Mouse (Mus musculus) ES-E14 (cell line): ENCODE data around the gene Dcdc2a. TPM values are rescaled to one million over a fixed set of nuclear protein-coding genes. Genes with fewer than 3 reads are reported as not detected.

Experiments
- DNase-seq: peaks from one replicate; pipeline ENCODE4 v3.0.0-alpha.2; 2013; ENCODE audit warnings: low read depth, low spot score
- H3K27ac ChIP-seq: 2 replicates; pipeline ENCODE4 v1.5.1; 2012; ENCODE audit warnings: low read depth, mild to moderate bottlenecking, low read length, moderate library complexity, mixed read lengths; ENCODE audit not compliant: poor library complexity, insufficient read depth, severe bottlenecking
- H3K36me3 ChIP-seq: 2 replicates; pipeline ENCODE4 v1.6.1; 2012; ENCODE audit warnings: mild to moderate bottlenecking, low read length, moderate library complexity, mixed read lengths; ENCODE audit not compliant: control insufficient read depth, poor library complexity, insufficient read depth, severe bottlenecking
- H3K4me1 ChIP-seq, 2 experiments: fragments of 150-350 bp in 1 of 2; sonication (generic) in 1 of 2; 2 replicates each; pipeline ENCODE4 v1.6.1; 2012; ENCODE audit warnings: low read length in 2 of 2, mild to moderate bottlenecking in 1 of 2, mixed read lengths in 1 of 2; ENCODE audit not compliant: control insufficient read depth in 2 of 2, insufficient read depth in 2 of 2, poor library complexity in 1 of 2
- H3K4me3 ChIP-seq, 2 experiments: fragments of 150-350 bp in 1 of 2; sonication (generic) in 1 of 2; 2 replicates each; pipeline ENCODE4 v1.5.1; 2012; ENCODE audit warnings: low read length in 2 of 2, low read depth in 1 of 2, mild to moderate bottlenecking in 1 of 2, mixed read lengths in 1 of 2; ENCODE audit not compliant: insufficient read depth in 1 of 2, poor library complexity in 1 of 2, severe bottlenecking in 1 of 2
- H3K9ac ChIP-seq: 2 replicates; pipeline ENCODE4 v1.6.1; 2012; ENCODE audit warnings: low read depth, mild to moderate bottlenecking, low read length, mixed read lengths; ENCODE audit not compliant: poor library complexity, insufficient read depth, severe bottlenecking
- H3K9me3 ChIP-seq: fragments of 150-350 bp; sonication (generic); 2 replicates; pipeline ENCODE4 v1.6.1; 2012; ENCODE audit warnings: low read depth, mild to moderate bottlenecking, low read length; ENCODE audit not compliant: control insufficient read depth, insufficient read depth
- CHD2 ChIP-seq: IDR thresholded peaks from 2 replicates; pipeline ENCODE4 v1.6.1; 2014; ENCODE audit warnings: mild to moderate bottlenecking, low read depth, low read length, inconsistent platforms
- HCFC1 ChIP-seq: IDR thresholded peaks from 2 replicates; pipeline ENCODE4 v1.6.1; 2012; ENCODE audit warnings: low read length, inconsistent platforms, borderline replicate concordance; ENCODE audit not compliant: insufficient read depth
- MAFK ChIP-seq: IDR thresholded peaks from 2 replicates; pipeline ENCODE4 v1.6.1; 2014; ENCODE audit warnings: mild to moderate bottlenecking, low read depth, low read length, inconsistent platforms; ENCODE audit not compliant: insufficient read depth
- ZC3H11A ChIP-seq: IDR thresholded peaks from 2 replicates; pipeline ENCODE4 v1.6.1; 2012; ENCODE audit warnings: low read depth, mild to moderate bottlenecking, inconsistent platforms, low read length, borderline replicate concordance
- ZNF384 ChIP-seq: IDR thresholded peaks from 2 replicates; pipeline ENCODE4 v1.6.1; 2012; ENCODE audit warnings: low read depth, low read length, inconsistent platforms
- in situ Hi-C, 2 experiments: fragments of 600-800 bp; cut with MboI; formaldehyde crosslinking; loops; one replicate each; pipeline ENCODE4 v1.15.1; 2025; ENCODE audit warnings: low sequenced_read_pairs in 2 of 2, inconsistent platforms in 1 of 2; ENCODE audit not compliant: unreplicated experiment in 2 of 2
- total RNA-seq: library from RNA; depleted of rRNA; stranded (reverse); fragments of 300-350 nt; gene quantifications from 2 replicates; pipeline ENCODE4 v1.2.3, GENCODE M21; 2012

The Dcdc2a gene
- total RNA-seq, 1 experiment = 0.67 TPM

DNA sequence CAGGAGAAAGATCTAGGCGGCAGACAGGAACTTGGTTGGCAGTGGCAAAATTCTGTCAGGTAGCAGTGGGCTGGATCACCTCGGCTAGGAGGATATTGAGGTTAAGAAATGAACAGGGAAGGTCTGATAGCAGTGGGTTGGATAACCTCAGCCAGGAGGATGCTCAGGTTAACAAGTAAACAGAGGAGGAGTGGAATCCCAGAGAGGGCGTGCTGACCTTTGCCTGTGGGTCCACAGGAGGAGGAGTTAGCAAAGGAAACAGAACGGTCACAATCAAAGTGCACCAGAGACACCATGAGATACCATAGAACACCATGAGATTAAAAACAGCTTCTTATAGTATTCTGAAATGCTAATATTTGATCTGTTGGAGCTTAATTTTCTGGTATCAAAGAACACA lies 38.6 kb downstream of the Dcdc2a start:
- Histone ChIP-seq H3K27ac (no peak overlapping the region), H3K9ac (no peak overlapping the region), H3K36me3 (no peaks in the 10 kb centered on the region), H3K4me3 (no peak overlapping the region), H3K9me3 (no peaks in the 10 kb centered on the region), H3K4me1 (no peaks in the 10 kb centered on the region)
- no peak for DNase-seq
- TF ChIP-seq MAFK = no peak
- TF ChIP-seq ZC3H11A = no peak
- TF ChIP-seq ZNF384 = no peak
- no peak for TF ChIP-seq CHD2
- TF ChIP-seq HCFC1 = no peak
- in situ Hi-C loops = no loop called here

DNA sequence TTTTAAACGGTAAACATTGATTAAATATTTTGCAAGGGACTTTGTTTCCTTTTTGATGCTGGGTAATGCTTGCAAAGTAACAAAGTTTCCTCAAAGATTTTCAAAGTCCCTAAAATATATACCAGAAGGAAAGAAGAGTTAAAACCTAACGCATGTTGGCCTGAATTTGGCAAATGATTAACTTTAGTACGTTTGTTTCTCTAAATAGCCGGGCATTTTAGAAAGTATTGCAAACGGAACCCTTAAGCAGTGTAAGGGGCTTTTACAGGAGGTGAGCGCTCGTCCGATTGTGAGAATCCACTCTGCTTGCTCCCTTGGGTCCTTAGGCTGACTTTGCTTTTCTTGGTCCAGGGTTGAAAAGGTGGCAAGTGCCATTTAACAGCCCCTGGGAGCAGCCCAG lies 41.5 kb downstream of the Dcdc2a start:
- in situ Hi-C loops = no loop called here
- Histone ChIP-seq H3K36me3 (no peaks in the 10 kb centered on the region), H3K4me3 (no peak overlapping the region), H3K9me3 (no peaks in the 10 kb centered on the region), H3K9ac (no peak overlapping the region), H3K27ac (no peak overlapping the region), H3K4me1 (no peaks in the 10 kb centered on the region)
- no peak for TF ChIP-seq ZC3H11A
- TF ChIP-seq MAFK = no peak
- TF ChIP-seq HCFC1 = no peak
- no peak for TF ChIP-seq CHD2
- no peak for TF ChIP-seq ZNF384
- no peak for DNase-seq

- TF ChIP-seq ZNF384 = no peak
- no peak for TF ChIP-seq MAFK
- no peak for TF ChIP-seq HCFC1
- TF ChIP-seq ZC3H11A = no peak
- TF ChIP-seq CHD2 = no peak
- H3K27ac ChIP-seq = no peak overlapping the region
- in situ Hi-C loops = no loop called here
- no peaks in the 10 kb centered on the region for H3K4me1 ChIP-seq
- H3K36me3 ChIP-seq = no peaks in the 10 kb centered on the region
- H3K4me3 ChIP-seq = no peak overlapping the region
- no peak for DNase-seq
- no peak overlapping the region for H3K9ac ChIP-seq
- no peaks in the 10 kb centered on the region for H3K9me3 ChIP-seq
Measured at GRCm38 (mm10) chr13:25098578-25098977, 42.8 kb downstream of the Dcdc2a start.

DNA sequence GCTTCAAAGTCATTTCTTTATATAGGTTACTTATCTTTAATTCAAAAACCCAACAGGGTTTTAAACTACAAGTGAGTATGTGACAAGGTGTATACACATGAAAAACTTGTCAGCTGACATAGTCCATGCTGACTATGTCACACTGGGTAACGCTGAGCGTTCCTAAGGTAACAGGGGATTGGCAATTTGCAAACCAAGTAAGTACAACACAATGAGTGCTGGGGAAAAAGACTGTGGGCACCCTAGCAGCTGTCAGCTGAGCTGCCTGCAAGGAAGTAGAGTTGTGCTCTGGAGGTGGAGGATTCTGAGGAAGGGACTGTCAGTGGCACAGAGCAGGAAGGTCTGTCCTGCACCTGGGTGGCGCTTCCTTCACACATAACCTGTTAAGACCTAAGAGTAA lies 43.7 kb downstream of the Dcdc2a start:
- in situ Hi-C loops = no loop called here
- Histone ChIP-seq H3K4me3 (no peak overlapping the region), H3K36me3 (no peaks in the 10 kb centered on the region), H3K9me3 (no peaks in the 10 kb centered on the region), H3K27ac (no peak overlapping the region), H3K4me1 (no peaks in the 10 kb centered on the region), H3K9ac (no peak overlapping the region)
- no peak for TF ChIP-seq CHD2
- no peak for TF ChIP-seq ZC3H11A
- TF ChIP-seq ZNF384 = no peak
- no peak for TF ChIP-seq HCFC1
- TF ChIP-seq MAFK = no peak
- DNase-seq = no peak

GRCm38 (mm10) chr13:25100581-25100980 lies 44.8 kb downstream of the Dcdc2a start:
- in situ Hi-C loops = no loop called here
- H3K9ac ChIP-seq = no peak overlapping the region
- TF ChIP-seq ZNF384 = no peak
- no peak for TF ChIP-seq CHD2
- TF ChIP-seq ZC3H11A = no peak
- no peak for TF ChIP-seq MAFK
- no peak for TF ChIP-seq HCFC1
- no peak overlapping the region for H3K27ac ChIP-seq
- no peak for DNase-seq
- no peaks in the 10 kb centered on the region for H3K9me3 ChIP-seq
- H3K36me3 ChIP-seq = no peaks in the 10 kb centered on the region
- H3K4me1 ChIP-seq = no peaks in the 10 kb centered on the region
- H3K4me3 ChIP-seq = no peak overlapping the region
